Mouse (Mus musculus) adrenal gland, postnatal 10 days (tissue): ENCODE results near the gene Ankrd13a. TPM values are rescaled to one million over a fixed set of nuclear protein-coding genes. Genes with fewer than 3 reads are reported as not detected.
A peak's percentile ranks its signal among the peaks of the same experiment; 100 is the strongest.

Experiments used
- DNase-seq: peaks from one replicate; pipeline ENCODE4 v3.0.0; 2021; ENCODE audit warnings: mixed read lengths
- long read RNA-seq, 2 experiments: library from polyadenylated mRNA; stranded (forward); transcript quantifications; one replicate each; pipeline ENCODE4 v2.0.0; 2021
- total RNA-seq, 2 experiments: library from RNA; stranded (reverse); gene quantifications; 2 replicates each; pipeline ENCODE4 v1.2.3; 2021

Gene Ankrd13a
- 10 to 100 TPM; 91.7 to 95.0 TPM for total RNA-seq
- long read RNA-seq, experiment 1, transcript Ankrd13a-201 (15 exons, 3,717 nt) = major isoform, 33 of 53 reads
- long read RNA-seq, experiment 1, partial matches to known transcripts = 7 of 53 reads
- long read RNA-seq, experiment 1, other reads (novel, unspliced or antisense) = 12 of 53 reads
- long read RNA-seq, experiment 2, transcript Ankrd13a-201 (15 exons, 3,717 nt) = major isoform, 52 of 67 reads
- long read RNA-seq, experiment 2, partial matches to known transcripts = 3 of 67 reads
- long read RNA-seq, experiment 2, other reads (novel, unspliced or antisense) = 12 of 67 reads

GRCm38 (mm10) chr5:114774403-114775051, at the start of gene Ankrd13a:
Ankrd13a (plus strand) TSS chr5:114774677.
- DNase-seq = peak; percentile 93

GRCm38 (mm10) chr5:114728160-114728559, 46.3 kb upstream of the Ankrd13a start:
- DNase-seq = peak; percentile 64

- no peak for DNase-seq
These were observed 44.3 kb upstream of the Ankrd13a start for GRCm38 (mm10) chr5:114730129-114730528.

GRCm38 (mm10) chr5:114731498-114731897, 43.0 kb upstream of the Ankrd13a start:
- DNase-seq = no peak

- no peak for DNase-seq
These were observed 42.5 kb upstream of the Ankrd13a start for GRCm38 (mm10) chr5:114731969-114732368.

DNA sequence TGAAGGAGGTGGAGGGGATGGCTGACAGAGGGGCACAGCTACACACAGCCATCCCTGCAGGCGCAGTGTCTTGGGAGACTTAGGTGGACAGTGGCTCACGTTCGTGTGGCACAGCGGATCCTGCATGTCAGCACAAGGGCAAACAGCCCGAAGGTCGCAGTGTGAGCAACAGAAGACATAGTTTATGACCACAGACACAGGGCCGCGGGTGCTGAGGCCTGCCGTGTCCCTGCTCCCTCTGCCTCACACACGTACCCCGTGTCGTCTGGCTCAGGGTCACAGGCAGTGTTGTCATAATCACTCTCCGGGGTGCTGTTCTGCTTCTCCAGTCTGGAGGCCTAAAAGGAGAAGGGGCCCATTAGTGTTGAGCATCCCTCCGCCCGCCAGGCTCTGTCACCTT, 40.9 kb upstream of the Ankrd13a start:
- peak; percentile 69 for DNase-seq

- peak; percentile 69 for DNase-seq
These were observed 37.2 kb upstream of the Ankrd13a start for GRCm38 (mm10) chr5:114737090-114737887.

GRCm38 (mm10) chr5:114738707-114739241, 35.7 kb upstream of the Ankrd13a start:
- peak; percentile 64 for DNase-seq

DNA sequence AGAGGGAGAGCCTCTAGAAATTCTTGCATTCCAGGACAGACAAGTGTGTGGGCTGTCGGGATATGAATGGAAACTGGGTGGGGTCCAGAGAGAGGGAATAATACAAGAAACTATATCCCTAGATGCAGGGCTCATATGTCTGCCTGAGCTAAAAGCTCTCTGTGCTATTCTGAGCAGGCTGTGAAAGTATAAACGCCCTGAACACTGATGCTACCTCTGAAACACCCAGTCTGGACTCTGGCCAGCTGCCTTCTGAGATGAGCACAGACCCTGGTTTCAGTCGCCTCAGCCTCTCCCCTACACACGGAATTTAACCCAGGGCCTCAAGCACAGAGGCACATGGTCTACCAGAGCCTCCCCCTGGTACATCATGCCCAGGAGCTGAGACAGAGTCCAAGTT, 33.9 kb upstream of the Ankrd13a start:
- DNase-seq = no peak

DNA sequence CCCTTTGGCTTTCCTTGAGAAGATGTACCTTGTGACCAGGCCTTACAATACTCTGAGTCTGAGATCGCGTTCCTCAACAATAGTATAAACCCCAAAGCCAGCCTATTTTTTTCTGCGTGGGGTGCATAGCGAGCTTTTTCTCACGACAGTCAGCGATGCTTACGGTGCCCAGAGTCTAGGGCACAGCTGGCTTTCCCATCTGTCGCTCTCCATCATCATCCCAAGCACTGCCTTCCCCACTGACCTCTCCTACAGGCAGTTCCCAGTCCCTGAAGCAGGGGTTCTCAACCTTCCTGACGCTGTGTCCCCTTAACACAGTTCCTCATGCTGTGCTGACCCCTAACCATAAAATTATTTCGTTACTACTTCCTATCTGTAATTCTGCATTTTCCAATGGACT, 31.9 kb upstream of the Ankrd13a start:
- no peak for DNase-seq

- DNase-seq = no peak
These were observed 31.3 kb upstream of the Ankrd13a start for GRCm38 (mm10) chr5:114742998-114743696.

- DNase-seq = no peak
These were observed 30.8 kb upstream of the Ankrd13a start for GRCm38 (mm10) chr5:114743697-114744090.

GRCm38 (mm10) chr5:114745581-114745980, 28.9 kb upstream of the Ankrd13a start:
- no peak for DNase-seq

GRCm38 (mm10) chr5:114746886-114747285, 27.6 kb upstream of the Ankrd13a start:
- DNase-seq = no peak

- no peak for DNase-seq
These were observed 27.0 kb upstream of the Ankrd13a start for GRCm38 (mm10) chr5:114747521-114747920.

- no peak for DNase-seq
These were observed 24.2 kb upstream of the Ankrd13a start for GRCm38 (mm10) chr5:114750325-114750724.

GRCm38 (mm10) chr5:114752397-114752796, 22.1 kb upstream of the Ankrd13a start:
- no peak for DNase-seq

GRCm38 (mm10) chr5:114753384-114753783, 21.1 kb upstream of the Ankrd13a start:
- no peak for DNase-seq

DNA sequence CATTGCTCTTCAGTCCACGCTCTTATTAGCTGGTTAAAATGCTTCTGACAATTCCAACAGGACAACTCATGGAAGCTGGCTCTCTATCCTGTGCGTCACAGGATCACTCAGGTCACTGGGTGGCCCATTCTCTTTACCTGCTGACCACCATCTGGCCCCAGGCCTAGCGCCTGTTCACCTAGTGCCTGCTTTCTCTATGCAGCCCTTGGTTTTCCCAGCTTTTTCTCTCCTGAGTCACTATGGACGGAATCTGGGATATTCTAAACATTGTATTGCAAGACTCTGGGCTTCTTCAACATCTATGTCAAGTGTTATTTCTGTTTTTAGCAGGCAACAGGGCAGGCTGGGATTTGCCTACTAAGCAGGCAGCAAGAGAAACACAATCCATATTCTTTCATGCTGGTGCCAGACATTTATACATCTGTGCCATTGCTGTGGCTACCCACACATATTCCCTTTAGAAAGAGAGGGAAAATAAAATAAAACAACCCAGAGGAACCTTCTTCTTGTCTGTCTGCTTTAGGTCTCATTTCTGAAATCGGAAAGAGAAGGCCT, 14.9 kb upstream of the Ankrd13a start:
- DNase-seq = no peak

GRCm38 (mm10) chr5:114761980-114762379, 12.5 kb upstream of the Ankrd13a start:
- no peak for DNase-seq

DNA sequence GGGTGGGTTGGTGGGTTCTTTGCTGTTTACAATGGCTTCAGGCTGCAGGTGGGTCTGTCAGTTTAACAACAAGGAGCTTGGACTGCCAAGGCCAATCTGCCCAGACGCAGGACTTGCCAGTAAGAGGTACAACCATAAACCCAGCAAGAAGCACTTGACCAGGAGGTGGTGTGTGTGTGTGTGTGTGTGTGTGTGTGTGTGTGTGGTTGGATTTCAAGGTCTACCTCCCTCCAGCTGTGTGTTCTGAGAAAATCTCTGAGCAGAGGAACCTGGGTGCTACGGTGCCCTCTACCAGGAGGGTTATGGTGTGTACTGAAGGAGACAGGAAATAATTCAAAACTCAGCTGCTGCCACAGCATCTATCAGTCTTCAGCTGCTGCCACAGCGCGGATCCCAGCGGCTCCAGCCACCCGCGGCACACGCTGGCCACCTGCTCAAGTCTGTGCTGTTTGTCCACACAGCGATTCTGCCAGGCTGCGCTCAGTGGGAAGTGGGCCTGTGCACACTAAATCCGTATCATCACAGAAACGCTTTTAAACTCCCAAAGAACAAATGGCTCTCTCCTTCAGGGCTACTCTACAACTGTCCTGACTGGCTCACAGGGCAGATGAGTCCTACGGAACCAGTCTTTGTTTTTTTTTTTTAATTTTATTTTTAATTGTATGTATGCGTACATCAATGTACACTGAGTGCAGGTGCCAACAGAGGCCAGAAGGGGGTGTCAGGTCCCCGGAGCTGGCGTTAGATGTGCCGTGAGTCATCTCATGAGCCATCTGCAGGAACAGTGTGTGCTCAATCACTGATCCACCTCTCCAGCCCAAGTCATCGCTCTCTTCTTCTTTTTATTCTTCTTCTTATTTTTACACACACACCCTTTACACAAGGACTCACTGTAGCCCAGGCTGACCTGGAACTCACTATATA, 9.4 kb upstream of the Ankrd13a start:
- DNase-seq = peak; percentile 52
